Mouse (Mus musculus) midbrain, postnatal 0 days (tissue): ENCODE results near the gene Rapgef1. TPM values are rescaled to one million over a fixed set of nuclear protein-coding genes. Genes with fewer than 3 reads are reported as not detected.
A peak's percentile ranks its signal among the peaks of the same experiment; 100 is the strongest.

Experiments
- ATAC-seq: fragments of 200-750 bp; cut with Nextera tagmentation; 2 replicates; pipeline ENCODE4 v1.8.0; 2017; ENCODE audit warnings: moderate number of reproducible peaks, mild to moderate bottlenecking, moderate TSS enrichment, moderate library complexity; ENCODE audit not compliant: low FRiP score
- DNase-seq: peaks from one replicate; pipeline ENCODE4 v3.0.0-alpha.2; 2015; ENCODE audit warnings: low spot score
- H3K27ac ChIP-seq: fragments of 300-500 bp; sonication (generic); 2 replicates; pipeline ENCODE4 v1.5.1; 2014; ENCODE audit warnings: low read depth, mild to moderate bottlenecking, low read length, mixed read lengths
- H3K27me3 ChIP-seq: fragments of 300-500 bp; sonication (generic); 2 replicates; pipeline ENCODE4 v1.6.1; 2014; ENCODE audit warnings: low read length, control low read depth, mixed read lengths; ENCODE audit not compliant: insufficient read depth
- H3K36me3 ChIP-seq: fragments of 300-500 bp; sonication (generic); 2 replicates; pipeline ENCODE4 v1.6.1; 2014; ENCODE audit warnings: low read length, control low read depth, mixed read lengths; ENCODE audit not compliant: insufficient read depth
- H3K4me1 ChIP-seq: fragments of 300-500 bp; sonication (generic); 2 replicates; pipeline ENCODE4 v1.6.1; 2014; ENCODE audit warnings: mild to moderate bottlenecking, control low read depth, antibody characterized with exemption, low read length, mixed read lengths; ENCODE audit not compliant: insufficient read depth
- H3K4me2 ChIP-seq: fragments of 300-500 bp; sonication (generic); 2 replicates; pipeline ENCODE4 v1.6.1; 2014; ENCODE audit warnings: low read depth, mild to moderate bottlenecking, low read length, mixed read lengths; ENCODE audit not compliant: poor library complexity, severe bottlenecking
- H3K4me3 ChIP-seq: fragments of 300-500 bp; sonication (generic); 2 replicates; pipeline ENCODE4 v1.5.1; 2014; ENCODE audit warnings: low read depth, mild to moderate bottlenecking, low read length, moderate library complexity
- H3K9ac ChIP-seq: fragments of 300-500 bp; sonication (generic); replicated peaks from 2 replicates; pipeline ENCODE4 v1.6.1; 2014; ENCODE audit warnings: mild to moderate bottlenecking, low read length, moderate library complexity, mixed read lengths; ENCODE audit not compliant: poor library complexity, severe bottlenecking
- H3K9me3 ChIP-seq: fragments of 300-500 bp; sonication (generic); 2 replicates; pipeline ENCODE4 v1.6.1; 2016; ENCODE audit warnings: low read length, control low read depth
- CTCF ChIP-seq: IDR thresholded peaks from 2 replicates; pipeline ENCODE4 v1.5.1; 2016; ENCODE audit warnings: antibody characterized with exemption, mild to moderate bottlenecking
- WGBS: fragments of 180-500 bp; shearing (Covaris S2); extraction: QIAGEN DNeasy Blood & Tissue Kit; methylation state at CpG from one replicate; pipeline ENCODE4 v1.1.7; 2014; 5-methylcytosine and 5-hydroxymethylcytosine counted together
- polyA plus RNA-seq: library from polyadenylated mRNA; unstranded; fragments of >200 nt; fragmentation: Nextera tagmentation; extraction: Ambion mirVana; gene quantifications from 2 replicates; pipeline ENCODE4 v1.2.1, GENCODE M21; 2015
- total RNA-seq: library from RNA; depleted of rRNA; stranded (reverse); fragments of >200 nt; gene quantifications from 2 replicates; pipeline ENCODE4 v1.2.3, GENCODE M21; 2014

Rapgef1 gene
- total and polyA plus RNA-seq, 2 experiments from 2014 or later: 16.2 to 109 TPM

DNA sequence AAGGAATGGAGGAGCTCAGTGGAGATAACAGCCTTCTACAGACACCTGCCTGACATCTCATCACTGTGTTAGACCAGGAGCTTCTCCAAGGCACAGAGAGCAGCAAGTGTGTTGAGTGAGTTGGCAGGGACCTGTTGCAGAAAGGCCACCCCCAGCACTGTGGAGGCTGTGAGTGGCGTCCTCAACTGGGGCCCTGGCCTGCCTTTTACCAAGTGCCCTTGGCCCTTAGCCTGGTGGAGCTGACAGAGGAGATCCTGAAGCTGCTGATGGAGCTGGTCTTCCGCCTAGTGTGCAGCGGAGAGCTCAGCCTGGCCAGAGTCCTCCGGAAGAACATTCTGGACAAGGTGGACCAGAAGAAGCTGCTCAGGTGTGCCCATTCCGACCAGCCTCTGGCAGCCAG is 113.8 kb downstream of the Rapgef1 start:
- DNase-seq: no peak
- Histone ChIP-seq H3K9me3 (no peaks in the 10 kb centered on the region), H3K4me2 (no peak overlapping the region), H3K36me3 (peaks cover 84% of the 10 kb centered on the region), H3K4me3 (no peak overlapping the region), H3K27ac (no peak overlapping the region), H3K4me1 (no peaks in the 10 kb centered on the region), H3K9ac (no peak overlapping the region), H3K27me3 (no peaks in the 10 kb centered on the region)
- ATAC-seq: no peak
- 98% methylated on average over 5 of the region's 5 CpGs for WGBS
- no peak for TF ChIP-seq CTCF

GRCm38 (mm10) chr2:29735708-29736107 is 116.2 kb downstream of the Rapgef1 start:
- ATAC-seq (no peak), DNase-seq (no peak)
- H3K4me2 ChIP-seq: no peak overlapping the region
- peaks cover 71% of the 10 kb centered on the region for H3K36me3 ChIP-seq
- H3K27me3 ChIP-seq: no peaks in the 10 kb centered on the region
- H3K9me3 ChIP-seq: no peaks in the 10 kb centered on the region
- H3K27ac ChIP-seq: no peak overlapping the region
- WGBS: 96% methylated on average over 12 of the region's 12 CpGs
- no peak for TF ChIP-seq CTCF
- H3K4me1 ChIP-seq: no peaks in the 10 kb centered on the region
- no peak overlapping the region for H3K4me3 ChIP-seq
- no peak overlapping the region for H3K9ac ChIP-seq

- Histone ChIP-seq H3K4me1 (no peaks in the 10 kb centered on the region), H3K9ac (no peak overlapping the region), H3K9me3 (no peaks in the 10 kb centered on the region), H3K27ac (no peak overlapping the region), H3K36me3 (peaks cover 61% of the 10 kb centered on the region), H3K4me3 (no peak overlapping the region), H3K4me2 (no peak overlapping the region), H3K27me3 (no peaks in the 10 kb centered on the region)
- no peak for TF ChIP-seq CTCF
- ATAC-seq (no peak), DNase-seq (no peak)
- 89% methylated on average over 12 of the region's 12 CpGs for WGBS
These were observed 117.8 kb downstream of the Rapgef1 start for GRCm38 (mm10) chr2:29737209-29737925.

DNA sequence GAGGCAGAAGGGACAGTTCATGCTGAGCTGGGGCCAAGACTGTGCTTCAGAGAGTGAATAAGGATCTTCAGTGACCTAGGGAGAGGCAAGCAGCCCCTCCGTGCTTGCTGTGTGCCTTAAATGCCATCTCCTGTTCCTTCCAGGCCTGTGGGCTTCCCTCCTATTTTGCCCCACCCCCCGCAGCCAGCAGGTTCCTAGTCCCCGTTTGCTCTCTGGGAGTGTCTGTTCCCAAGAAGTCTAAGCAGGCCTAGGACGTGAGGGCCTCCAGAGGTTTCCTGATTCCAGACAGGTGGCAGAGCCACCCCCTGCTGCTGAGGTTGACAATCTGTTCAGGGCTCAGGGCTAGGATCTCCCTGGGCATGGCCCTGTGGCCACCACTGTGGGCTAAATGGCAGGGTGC is 119.3 kb downstream of the Rapgef1 start:
- 73% methylated on average over 4 of the region's 4 CpGs for WGBS
- no peak overlapping the region for H3K9ac ChIP-seq
- peaks cover 47% of the 10 kb centered on the region for H3K36me3 ChIP-seq
- no peak for TF ChIP-seq CTCF
- no peaks in the 10 kb centered on the region for H3K9me3 ChIP-seq
- no peak overlapping the region for H3K4me3 ChIP-seq
- H3K4me2 ChIP-seq: no peak overlapping the region
- H3K27ac ChIP-seq: no peak overlapping the region
- H3K4me1 ChIP-seq: no peaks in the 10 kb centered on the region
- no peaks in the 10 kb centered on the region for H3K27me3 ChIP-seq
- no peak for ATAC-seq
- no peak for DNase-seq

DNA sequence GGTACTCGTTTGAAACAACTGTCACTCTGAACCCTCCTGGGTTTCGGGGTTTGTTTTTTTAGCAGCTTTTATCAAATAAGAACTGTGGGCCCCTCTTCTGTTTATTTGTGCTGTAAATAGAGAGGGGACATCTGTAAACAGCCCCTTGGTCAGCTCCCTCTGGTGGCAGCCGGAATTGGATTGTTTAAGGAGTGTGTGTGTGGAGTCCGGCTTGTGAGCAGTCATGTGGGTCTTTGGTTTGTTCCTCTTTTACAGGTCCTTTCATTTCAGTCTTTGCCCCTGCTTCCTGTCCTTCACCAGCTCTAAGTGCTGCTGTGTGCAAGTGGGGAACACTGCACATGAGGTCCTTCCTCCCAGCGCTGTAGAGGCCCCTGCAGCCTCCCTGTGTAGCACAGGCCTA is 119.8 kb downstream of the Rapgef1 start:
- Histone ChIP-seq H3K9ac (no peak overlapping the region), H3K27ac (no peak overlapping the region), H3K36me3 (peaks cover 41% of the 10 kb centered on the region), H3K4me2 (no peak overlapping the region), H3K27me3 (no peaks in the 10 kb centered on the region), H3K4me3 (no peak overlapping the region), H3K9me3 (no peaks in the 10 kb centered on the region), H3K4me1 (no peaks in the 10 kb centered on the region)
- DNase-seq (no peak), ATAC-seq (no peak)
- 76% methylated on average over 5 of the region's 5 CpGs for WGBS
- peak; percentile 53 for TF ChIP-seq CTCF

GRCm38 (mm10) chr2:29741207-29741606 is 121.7 kb downstream of the Rapgef1 start:
- H3K9me3 ChIP-seq: no peaks in the 10 kb centered on the region
- no peak overlapping the region for H3K27ac ChIP-seq
- TF ChIP-seq CTCF: no peak
- no peak overlapping the region for H3K9ac ChIP-seq
- no peaks in the 10 kb centered on the region for H3K27me3 ChIP-seq
- H3K4me1 ChIP-seq: no peaks in the 10 kb centered on the region
- 92% methylated on average over 6 of the region's 6 CpGs for WGBS
- H3K4me2 ChIP-seq: no peak overlapping the region
- DNase-seq (no peak), ATAC-seq (no peak)
- no peak overlapping the region for H3K4me3 ChIP-seq
- peaks cover 26% of the 10 kb centered on the region for H3K36me3 ChIP-seq
